Mouse (Mus musculus) heart, postnatal 0 days (tissue): ENCODE results near the gene Tcea3.

ENCODE experiments used
- CTCF ChIP-seq: IDR thresholded peaks from 2 replicates; pipeline ENCODE4 v1.5.1; 2016; ENCODE audit warnings: antibody characterized with exemption, control low read depth, low read depth
- EP300 ChIP-seq: IDR thresholded peaks from 2 replicates; pipeline ENCODE4 v1.6.1; 2016; ENCODE audit warnings: antibody characterized with exemption, low read depth

DNA sequence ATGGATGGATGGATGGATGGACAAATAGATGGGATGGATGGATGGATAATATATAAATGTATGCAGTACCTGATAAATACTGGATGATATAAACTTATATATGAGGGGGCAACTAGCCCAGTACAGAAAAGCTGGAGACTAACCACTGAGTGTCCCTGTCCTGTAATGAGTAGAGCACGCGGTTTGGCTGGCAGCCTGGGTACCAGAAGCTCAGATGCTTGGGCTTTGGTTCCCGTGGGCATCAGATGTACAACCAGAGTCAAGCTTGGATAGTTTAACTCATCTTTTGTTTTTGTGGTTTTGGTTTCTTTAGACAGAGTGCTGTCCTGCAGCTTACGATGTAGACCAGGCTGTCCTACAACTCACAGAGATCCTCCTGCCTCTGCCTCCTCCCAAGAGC, 16.0 kb downstream of the Tcea3 start:
- no peak for TF ChIP-seq CTCF
- no peak for TF ChIP-seq EP300
